Mouse (Mus musculus) left cerebral cortex, postnatal 25 days (tissue): ENCODE data around the gene Ift172. TPM values are rescaled to one million over a fixed set of nuclear protein-coding genes. Genes with fewer than 3 reads are reported as not detected.
A peak's percentile ranks its signal among the peaks of the same experiment; 100 is the strongest.
"Not testable (repeated sequence)": the region's sequence is repeated elsewhere in the genome, so short reads cannot be mapped to it uniquely, and the experiment has no call there.

Experiments
- DNase-seq, 2 experiments: peaks; one replicate each; pipeline ENCODE4 v3.0.0; 2022; ENCODE audit warnings: low spot score in 2 of 2, mixed read lengths in 1 of 2
- intact Hi-C: fragments of 180-260 bp; cut with DNase I; formaldehyde crosslinking; loops from one replicate; pipeline ENCODE4 v1.15.1; 2025
- total RNA-seq, 2 experiments: library from RNA; stranded (reverse); gene quantifications; 2 replicates each; pipeline ENCODE4 v1.2.3; 2021

The Ift172 gene
- total RNA-seq, 2 experiments from 2014 or later, result 78.8 to 91.5 TPM

DNA sequence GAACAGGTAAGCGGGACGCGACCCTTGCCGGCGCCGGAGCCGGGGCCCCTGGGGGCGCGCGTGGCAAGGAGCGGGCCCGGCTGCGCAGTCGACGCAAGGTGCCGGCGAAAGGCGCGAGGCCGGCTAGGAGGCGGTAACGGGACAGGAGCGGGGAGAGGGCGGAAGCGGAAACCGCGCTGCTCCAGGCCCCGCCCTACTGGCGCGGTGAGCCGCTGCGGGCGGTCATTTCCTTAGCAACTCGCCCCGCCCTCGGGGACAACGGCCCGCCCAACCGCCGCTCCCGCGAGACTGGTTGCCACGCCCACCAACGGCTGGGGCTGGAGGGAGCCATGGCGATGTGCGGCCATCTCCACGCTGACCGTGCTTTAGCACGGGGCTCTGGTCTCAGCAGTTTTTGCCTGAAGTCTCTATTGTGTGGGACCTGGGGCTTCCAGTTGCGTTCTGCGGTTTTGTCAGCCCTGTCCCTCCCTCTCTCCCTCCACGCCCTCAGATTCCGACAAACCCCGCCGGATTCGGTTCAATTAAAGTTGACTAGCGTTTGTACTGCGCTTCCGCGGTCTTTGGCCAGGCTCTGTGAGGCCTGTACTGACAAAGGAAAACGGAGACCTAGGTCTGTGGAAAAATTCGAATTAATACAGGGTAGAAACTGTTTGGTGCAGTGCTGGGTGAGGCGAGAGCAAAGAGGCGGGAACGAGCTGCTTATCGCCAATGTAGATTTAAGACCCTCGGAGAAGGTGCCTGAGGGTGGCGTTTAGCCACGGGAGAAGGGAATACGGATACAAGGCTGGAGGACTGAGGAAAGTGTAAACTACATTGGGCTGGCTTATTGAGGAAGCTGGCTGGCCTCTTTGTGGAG is 70.2 kb downstream of the Ift172 start, which contains the start of gene Ppm1g:
Gene Ppm1g (minus strand): TSS at position 240 of the 856 bp plus-strand sequence.
- intact Hi-C loops, result loop anchor here (1.0 to 5.0 kb wide), 4 partner anchors 20 to 232 kb away; partner anchors contain the start of genes Ift172, Nrbp1 and Zfp512
- DNase-seq, result peak; percentile 96

DNA sequence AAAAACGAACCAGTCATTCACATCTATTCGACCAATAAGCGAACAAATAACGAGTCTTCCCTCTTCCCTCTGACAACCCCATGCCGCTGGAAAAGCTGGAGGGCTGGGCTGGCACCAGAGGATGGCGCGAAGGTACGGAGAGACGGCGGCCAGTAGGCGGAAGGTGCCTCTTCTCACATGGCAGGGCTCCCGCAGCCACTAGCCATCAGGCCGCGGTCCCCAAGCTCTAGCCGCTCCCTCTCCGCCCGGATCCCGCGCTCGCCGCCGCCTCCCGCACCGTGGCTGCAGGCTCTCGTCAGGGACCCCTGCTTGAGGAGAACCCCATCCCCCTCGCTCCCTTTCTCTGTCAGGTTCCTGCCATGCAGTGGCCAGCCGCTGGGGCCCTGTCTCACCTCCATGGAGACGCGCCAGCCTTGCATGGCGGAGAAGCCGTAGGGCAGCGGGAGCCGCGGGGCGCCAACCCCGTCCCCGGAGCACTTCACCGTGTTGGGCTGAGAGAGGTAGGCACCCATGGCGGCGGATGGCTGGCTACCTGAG is 70.9 kb downstream of the Ift172 start:
- DNase-seq, result peak; percentile 55 to 57
- intact Hi-C loops, result loop anchor here (2.0 to 5.0 kb wide), 3 partner anchors 71 to 232 kb away; partner anchors contain the start of genes Ift172 and Zfp512

DNA sequence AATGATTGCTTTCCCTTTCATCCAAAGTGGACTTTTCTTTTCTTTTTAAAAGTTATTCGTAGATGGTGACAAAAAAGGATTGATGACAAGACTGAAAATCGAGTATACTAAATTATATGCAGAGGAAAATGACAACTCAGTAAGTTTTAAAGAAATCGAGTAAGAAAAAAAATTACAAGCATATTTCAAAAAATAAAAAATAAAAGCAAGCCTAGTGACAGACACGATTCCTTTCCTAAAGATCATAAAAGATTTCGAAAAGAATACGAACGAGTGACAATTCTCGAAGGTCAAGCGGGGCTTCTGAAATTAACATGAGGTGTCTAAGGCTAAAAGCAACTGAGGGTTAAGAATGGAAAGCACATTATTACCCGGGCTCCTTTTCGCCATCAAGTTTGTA is 71.4 kb downstream of the Ift172 start:
- intact Hi-C loops, result no loop called here

DNA sequence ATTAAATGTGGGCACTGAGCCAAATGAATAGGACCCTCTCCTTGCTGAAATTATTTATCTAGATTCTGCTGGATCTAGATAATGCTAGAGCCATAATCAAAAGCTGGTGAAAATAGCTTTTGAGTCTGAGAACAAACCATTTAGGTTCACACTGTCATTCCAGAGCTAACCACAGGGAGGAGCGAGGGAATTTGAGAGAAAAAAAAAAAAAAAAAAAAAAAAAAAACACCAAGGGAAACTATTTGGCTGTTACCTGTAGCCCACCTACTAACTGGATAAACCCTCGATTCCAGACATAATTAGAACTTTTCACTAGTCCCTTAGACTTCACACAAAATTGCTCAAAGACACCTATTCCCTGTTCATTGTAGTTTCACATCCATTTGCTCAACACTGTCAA is 71.8 kb downstream of the Ift172 start:
- intact Hi-C loops, result no loop called here

More for the DNA sequence above, 71.4 kb downstream of the Ift172 start:
- no peak for DNase-seq

DNA sequence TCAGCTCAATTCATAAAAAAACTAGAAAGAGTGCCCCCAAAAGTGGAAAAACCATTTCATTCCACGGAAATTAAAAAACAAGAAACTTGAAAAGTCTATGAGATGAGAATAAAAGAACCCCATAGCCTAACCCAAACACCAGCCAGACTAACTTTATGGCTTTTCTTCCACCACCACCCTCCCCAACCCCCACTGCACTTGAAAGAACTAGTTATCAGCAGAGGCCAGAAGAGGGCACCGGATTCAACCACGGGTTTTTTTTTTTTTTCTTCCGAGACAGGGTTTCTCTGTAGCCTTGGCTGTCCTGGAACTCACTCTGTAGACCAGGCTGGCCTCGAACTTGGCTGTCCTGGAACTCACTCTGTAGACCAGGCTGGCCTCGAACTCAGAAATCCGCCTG is 72.6 kb downstream of the Ift172 start:
- DNase-seq, result no peak
- intact Hi-C loops, result no loop called here

More for the DNA sequence above, 71.8 kb downstream of the Ift172 start:
- no peak for DNase-seq

DNA sequence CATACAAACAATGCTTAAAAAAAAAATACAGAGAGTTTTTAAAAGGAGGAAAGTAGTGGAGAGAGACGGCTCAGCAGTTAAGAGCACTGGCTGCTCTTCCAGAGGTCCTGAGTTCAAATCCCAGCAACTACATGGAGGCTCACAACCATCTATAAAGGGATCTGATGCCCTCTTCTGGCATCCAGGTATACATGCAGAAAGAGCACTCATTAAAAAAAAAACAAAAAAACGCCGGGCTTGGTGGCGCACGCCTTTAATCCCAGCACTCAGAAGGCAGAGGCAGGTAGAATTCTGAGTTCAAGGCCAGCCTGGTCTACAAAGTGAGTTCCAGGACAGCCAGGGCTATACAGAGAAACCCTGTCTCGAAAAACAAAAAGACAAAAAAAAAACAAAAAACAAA is 74.4 kb downstream of the Ift172 start:
- DNase-seq, intact Hi-C loops: not testable (repeated sequence)

DNA sequence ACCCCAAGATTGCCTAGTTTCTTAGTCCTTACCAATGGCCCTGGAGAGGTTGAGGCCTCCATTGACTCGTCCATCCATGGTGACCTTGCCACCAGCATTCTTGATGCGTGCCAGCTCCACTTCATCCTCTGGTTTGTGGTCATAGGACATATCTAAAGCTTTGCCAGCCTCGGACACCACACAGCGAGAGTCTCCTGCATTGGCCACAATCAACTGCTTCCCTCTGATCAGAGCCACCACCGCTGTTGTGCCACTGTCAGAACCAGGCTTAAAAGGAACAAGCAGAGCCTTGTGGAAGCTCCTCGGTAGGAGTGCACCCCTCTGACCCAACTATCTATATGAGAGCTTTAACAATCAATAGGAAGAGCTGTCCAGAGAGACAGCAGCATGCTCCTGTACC is 86.5 kb downstream of the Ift172 start:
- intact Hi-C loops, result no loop called here
- no peak for DNase-seq

DNA sequence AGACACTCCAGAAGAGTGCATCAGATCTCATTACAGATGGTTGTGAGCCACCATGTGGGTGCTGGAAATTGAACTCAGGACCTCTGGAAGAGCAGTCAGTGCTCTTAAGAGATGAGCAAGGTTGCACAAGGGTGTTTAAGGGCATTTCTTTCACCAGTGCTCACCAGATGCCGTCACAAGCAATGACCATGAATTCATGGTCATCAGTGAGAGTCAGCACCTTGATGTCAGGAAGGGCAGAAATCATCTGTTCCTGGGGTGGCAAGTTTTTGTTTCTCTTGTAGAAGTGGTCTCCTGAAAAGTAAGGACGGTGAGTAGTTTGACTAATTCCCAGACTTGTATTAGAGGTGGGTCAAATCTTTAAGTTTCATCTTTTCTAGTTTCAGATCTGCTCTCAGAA is 87.0 kb downstream of the Ift172 start:
- no peak for DNase-seq
- intact Hi-C loops, result no loop called here

Other genes with a start within 250 kb of the Ift172 start
- 10 to 100 TPM; 70.8 to 71.4 TPM for gene Atraid, start 242.8 kb downstream of the Ift172 start, total RNA-seq
- gene Slc5a6, start 242.2 kb downstream of the Ift172 start, total RNA-seq, result 10 to 100 TPM; 12.4 to 16.7 TPM
- gene Cad, start 236.3 kb downstream of the Ift172 start, total RNA-seq, result 10 to 100 TPM; 17.4 to 25.5 TPM
- not detected for gene Dnajc5g, start 184.8 kb downstream of the Ift172 start, total RNA-seq
- gene Slc30a3, start 182.9 kb downstream of the Ift172 start, total RNA-seq, result 100 to 1,000 TPM; 163 to 170 TPM
- gene Trim54, start 174.4 kb downstream of the Ift172 start, total RNA-seq, result 1 to 10 TPM; 2.5 to 4.0 TPM
- 1 to 10 TPM; 1.5 to 2.2 TPM for gene Ucn, start 152.3 kb downstream of the Ift172 start, total RNA-seq
- gene Mpv17, start 136.9 kb downstream of the Ift172 start, total RNA-seq, result 10 to 100 TPM; 47.5 to 48.6 TPM
- 1 to 10 TPM; 3.5 to 3.8 TPM for gene Gm29609, start 111.2 kb downstream of the Ift172 start, total RNA-seq
- 10 to 100 TPM; 53.3 to 57.8 TPM for gene Gtf3c2, start 111.0 kb downstream of the Ift172 start, total RNA-seq
- gene Snx17, start 97.9 kb downstream of the Ift172 start, total RNA-seq, result 10 to 100 TPM; 72.2 to 75.5 TPM
- gene Eif2b4, start 97.7 kb downstream of the Ift172 start, total RNA-seq, result 10 to 100 TPM; 39.0 to 44.2 TPM
- 10 to 100 TPM; 27.1 to 27.3 TPM for gene Zfp513, start 88.8 kb downstream of the Ift172 start, total RNA-seq
- 10 to 100 TPM; 71.3 to 72.1 TPM for gene Ppm1g, start 70.4 kb downstream of the Ift172 start, total RNA-seq
- gene Nrbp1, start 50.3 kb downstream of the Ift172 start, total RNA-seq, result 10 to 100 TPM; 81.8 to 83.1 TPM
- gene Gm9970, start 49.9 kb downstream of the Ift172 start, total RNA-seq, result not detected
- gene Krtcap3, start 39.4 kb downstream of the Ift172 start, total RNA-seq, result 1 to 10 TPM; 1.3 to 2.4 TPM
- gene Fndc4, start 5.0 kb upstream of the Ift172 start, total RNA-seq, result 100 to 1,000 TPM; 134 to 158 TPM
- gene Gckr, start 6.3 kb upstream of the Ift172 start, total RNA-seq, result not detected
- 10 to 100 TPM; 48.8 to 49.0 TPM for gene Zfp512, start 161.3 kb upstream of the Ift172 start, total RNA-seq
- gene 4930548H24Rik, start 194.6 kb upstream of the Ift172 start, total RNA-seq, result under 1 TPM; 0.16 to 0.30 TPM
- 10 to 100 TPM; 27.6 to 30.0 TPM for gene Gpn1, start 203.6 kb upstream of the Ift172 start, total RNA-seq
- 10 to 100 TPM; 50.8 to 53.6 TPM for gene Slc4a1ap, start 235.9 kb upstream of the Ift172 start, total RNA-seq
- 10 to 100 TPM; 16.7 to 17.2 TPM for gene Supt7l, start 236.7 kb upstream of the Ift172 start, total RNA-seq